Mouse (Mus musculus) erythroid progenitor cell, adult 5-6 weeks (primary cell): ENCODE measurements around the gene Dph5. TPM values are rescaled to one million over a fixed set of nuclear protein-coding genes. Genes with fewer than 3 reads are reported as not detected.
A peak's percentile ranks its signal among the peaks of the same experiment; 100 is the strongest.
"Not testable (repeated sequence)": the region's sequence is repeated elsewhere in the genome, so short reads cannot be mapped to it uniquely, and the experiment has no call there.

Experiments used
- ATAC-seq: replicated peaks from 2 replicates; pipeline ENCODE4 v1.8.0; 2016; ENCODE audit warnings: moderate number of reproducible peaks, mild to moderate bottlenecking, moderate TSS enrichment, inconsistent platforms; ENCODE audit not compliant: poor library complexity, low FRiP score, severe bottlenecking
- total RNA-seq, 2 experiments: library from RNA; stranded (forward) in 1 of 2; stranded (reverse) in 1 of 2; fragments of 150-400 nt in 1 of 2; fragments of 186-747, 209-891 nt in 1 of 2; gene quantifications; 2 replicates each; pipeline versions ENCODE4 v1.2.3 to v1.2.4; 2015 to 2017; ENCODE audit warnings: low replicate concordance in 2 of 2

Gene Dph5
- 1.3 and 7.9 TPM in 2 replicates for total RNA-seq (2015; ENCODE audit: low replicate concordance)
- 5.3 and 18.0 TPM in 2 replicates for total RNA-seq (2017; ENCODE audit: low replicate concordance)

- peak; percentile 93 for ATAC-seq
Measured at GRCm38 (mm10) chr3:115887427-115888309, at the start of gene Dph5. Dph5 (plus strand) TSS chr3:115887837.

- no peak for ATAC-seq
Measured at GRCm38 (mm10) chr3:115844566-115844965, 43.1 kb upstream of the Dph5 start.

GRCm38 (mm10) chr3:115845032-115845618 lies 42.5 kb upstream of the Dph5 start:
- ATAC-seq, result no peak

DNA sequence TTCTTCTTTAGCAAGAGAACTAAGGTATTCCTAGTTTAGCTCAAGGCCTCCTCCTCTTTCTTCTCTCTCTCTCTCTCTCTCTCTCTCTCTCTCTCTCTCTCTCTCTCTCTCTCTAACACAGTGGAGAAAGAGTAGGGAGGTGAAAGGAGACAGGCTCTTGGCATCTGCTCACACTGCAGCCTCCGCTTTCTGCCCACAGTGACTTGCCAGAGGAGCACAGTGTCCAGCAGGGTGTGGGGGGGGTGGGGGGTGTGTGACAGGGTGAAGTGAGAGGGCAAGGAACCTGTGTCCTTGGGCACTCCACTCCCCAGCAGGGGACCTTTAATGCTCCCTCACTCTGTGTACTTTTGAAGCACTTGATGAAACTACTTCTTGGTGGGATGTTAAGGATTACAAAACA lies 41.9 kb upstream of the Dph5 start:
- no peak for ATAC-seq

GRCm38 (mm10) chr3:115846153-115846552 lies 41.5 kb upstream of the Dph5 start:
- ATAC-seq, result no peak

DNA sequence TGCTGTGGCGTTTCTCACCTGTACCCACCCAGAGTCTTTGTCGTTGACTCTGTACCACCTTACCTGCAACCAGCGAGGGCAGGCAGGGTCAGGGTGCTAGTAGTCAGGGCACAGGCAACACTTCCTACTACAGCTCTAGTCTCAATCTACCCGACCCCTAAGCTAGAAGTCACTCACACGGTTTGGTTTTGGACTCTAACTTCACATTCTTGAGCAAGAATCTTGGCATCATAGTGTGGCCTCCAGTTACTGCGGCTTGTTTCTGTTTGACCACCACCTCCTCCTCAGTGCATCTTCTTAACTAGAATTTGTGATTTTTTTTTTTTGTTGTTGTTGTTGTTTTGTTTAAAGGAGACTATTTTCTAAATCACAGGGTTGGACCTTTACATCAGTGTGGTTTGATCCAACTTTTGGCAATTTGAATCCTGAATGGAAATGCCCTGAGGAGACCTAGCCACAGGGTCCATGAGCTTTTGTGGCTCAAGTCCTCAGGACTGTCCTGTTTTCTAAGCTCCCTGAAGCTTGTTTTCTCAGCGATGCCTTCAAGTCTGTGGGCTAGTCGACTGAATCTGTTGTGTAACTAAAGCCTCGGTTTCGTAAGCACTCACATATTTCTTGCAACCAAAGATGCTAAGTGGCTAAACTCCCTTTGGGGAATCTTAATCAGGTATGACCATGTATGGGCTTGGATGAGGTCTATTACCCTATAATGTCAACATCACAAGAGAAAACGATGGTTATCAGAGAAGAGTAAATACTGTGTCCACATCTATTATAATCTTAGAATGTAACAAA lies 38.8 kb upstream of the Dph5 start:
- ATAC-seq, result no peak

DNA sequence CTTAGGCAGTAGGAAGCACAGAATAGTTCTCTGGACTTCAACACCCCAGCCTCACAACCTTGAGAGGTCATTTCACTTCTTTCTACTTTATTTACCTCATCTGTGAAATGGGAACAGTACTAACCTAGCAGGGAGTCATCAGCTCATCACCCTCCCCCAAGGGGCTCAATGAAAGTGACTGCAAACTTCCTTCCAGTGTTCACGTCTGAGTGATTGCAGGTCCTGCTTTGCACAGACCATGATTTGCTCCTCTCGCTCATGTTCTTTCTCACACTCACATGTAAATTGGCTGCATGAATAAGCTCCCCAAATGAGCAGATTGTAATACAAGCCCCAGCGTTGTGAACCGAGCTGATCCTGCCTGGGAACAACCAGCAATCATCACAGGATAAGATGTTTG lies 36.7 kb upstream of the Dph5 start:
- ATAC-seq, result no peak

DNA sequence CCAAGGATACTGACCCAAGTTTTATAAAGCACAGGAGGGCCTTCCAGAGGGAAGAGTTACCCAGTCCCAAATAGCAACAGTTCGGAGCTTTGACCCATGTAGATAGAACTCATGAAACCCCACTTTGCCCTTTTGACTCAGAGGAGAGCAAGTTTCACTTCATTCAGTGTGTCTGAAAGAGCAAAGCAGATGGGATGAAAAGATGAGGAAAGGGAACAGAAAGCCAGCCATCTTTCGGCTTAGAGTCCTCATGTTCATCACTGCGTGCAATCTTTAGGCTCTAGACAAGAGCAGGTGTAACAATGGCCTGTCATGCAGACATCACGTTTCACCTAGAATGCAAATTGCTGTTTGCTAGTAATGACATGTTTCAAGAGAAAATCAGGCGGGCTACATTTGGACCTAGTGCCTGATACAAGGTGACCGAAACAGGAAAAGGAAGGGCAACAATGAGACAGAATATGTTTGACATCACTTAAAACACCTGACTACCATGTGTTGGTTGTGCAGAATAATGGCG lies 32.9 kb upstream of the Dph5 start:
- no peak for ATAC-seq

GRCm38 (mm10) chr3:115855576-115855975 lies 32.1 kb upstream of the Dph5 start:
- no peak for ATAC-seq

DNA sequence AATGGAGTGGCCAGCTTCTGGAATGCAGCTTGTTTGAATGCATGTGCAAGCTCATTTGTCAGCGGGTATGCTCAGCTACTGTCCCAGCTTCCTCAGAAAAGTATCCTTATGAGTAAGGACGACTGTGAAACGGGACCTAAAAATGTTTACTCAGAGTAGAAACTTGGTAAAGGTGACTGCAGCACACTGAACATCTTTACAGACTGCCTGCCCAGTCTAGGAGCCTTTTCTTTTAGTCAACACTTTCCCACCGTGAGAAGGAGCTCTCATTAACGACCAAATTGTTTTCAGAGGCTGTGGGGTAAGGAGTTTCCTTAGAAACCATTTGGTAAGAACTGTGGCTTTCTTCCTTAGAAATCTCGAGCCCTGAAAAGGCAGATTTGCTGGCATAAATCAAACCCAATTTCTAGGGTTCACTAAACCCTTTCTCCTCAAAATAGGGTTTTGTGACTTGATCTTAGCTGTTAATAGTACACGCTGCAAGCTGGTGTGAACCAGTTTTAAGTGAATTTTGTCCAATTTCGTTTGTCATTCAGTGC lies 31.1 kb upstream of the Dph5 start:
- ATAC-seq, result no peak

- no peak for ATAC-seq
Measured at GRCm38 (mm10) chr3:115857436-115857835, 30.2 kb upstream of the Dph5 start.

GRCm38 (mm10) chr3:115858822-115859221 lies 28.8 kb upstream of the Dph5 start:
- ATAC-seq, result no peak

DNA sequence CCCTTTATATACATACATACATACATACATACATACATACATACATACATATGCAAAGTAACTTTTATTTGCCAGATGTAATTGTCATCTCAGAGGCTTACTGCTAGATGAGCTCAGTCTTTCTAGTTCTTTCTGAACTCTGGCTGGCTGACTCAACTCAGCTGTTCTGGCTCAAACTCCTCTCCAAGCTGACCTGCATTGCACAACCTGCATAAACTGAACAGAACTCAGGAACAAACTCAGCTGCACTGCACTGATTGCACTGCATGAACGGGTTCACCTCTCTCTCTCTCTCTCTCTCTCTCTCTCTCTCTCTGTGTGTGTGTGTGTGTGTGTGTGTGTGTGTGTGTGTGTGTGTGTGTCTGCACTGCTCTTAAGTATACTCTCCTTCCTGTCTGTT lies 26.9 kb upstream of the Dph5 start:
- ATAC-seq, result not testable (repeated sequence)

DNA sequence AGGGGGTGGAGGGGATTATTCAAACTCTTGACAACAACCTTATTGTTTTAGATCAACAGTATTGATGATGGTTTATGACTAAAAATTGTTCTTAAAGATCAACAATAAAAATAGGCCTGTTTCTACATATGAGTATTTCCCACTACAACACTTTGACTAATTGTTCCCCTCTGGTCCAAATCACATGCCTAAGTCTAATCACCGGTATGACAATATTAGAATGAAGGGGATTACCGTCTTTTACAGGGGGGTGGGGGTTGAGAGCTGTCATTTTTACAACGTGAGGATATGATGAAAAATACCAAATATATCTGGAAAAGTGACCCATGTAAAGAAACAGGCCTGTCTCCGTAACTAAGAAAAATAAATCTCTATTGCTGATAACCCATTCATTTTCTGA lies 24.1 kb upstream of the Dph5 start:
- ATAC-seq, result no peak

- ATAC-seq, result no peak
Measured at GRCm38 (mm10) chr3:115867150-115867549, 20.5 kb upstream of the Dph5 start.

GRCm38 (mm10) chr3:115867901-115868300 lies 19.7 kb upstream of the Dph5 start:
- no peak for ATAC-seq

- ATAC-seq, result 0 out of 2 replicates have a peak, but pooled peaks have one; percentile 54
Measured at GRCm38 (mm10) chr3:115869360-115869759, 18.3 kb upstream of the Dph5 start.

DNA sequence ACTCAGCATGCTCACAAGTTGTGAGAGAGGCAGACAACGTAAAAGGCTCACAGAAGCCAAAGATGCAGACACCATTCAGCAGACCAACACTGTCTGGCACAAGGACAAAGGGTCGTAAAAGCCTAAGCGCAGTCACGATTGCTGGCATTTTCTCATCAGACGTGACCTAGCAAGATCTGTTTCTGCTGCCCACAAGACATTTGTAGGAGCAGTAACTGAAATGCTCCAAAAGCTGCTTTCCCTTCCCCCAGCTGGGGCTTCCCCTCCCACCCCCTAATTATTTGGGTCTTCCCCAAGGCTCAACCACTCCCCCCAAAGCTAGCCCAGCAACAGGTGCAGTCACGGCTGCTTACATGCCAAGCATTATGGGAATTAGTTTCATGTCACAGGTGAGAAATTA lies 12.1 kb upstream of the Dph5 start:
- ATAC-seq, result no peak

- ATAC-seq, result no peak
Measured at GRCm38 (mm10) chr3:115877133-115877532, 10.5 kb upstream of the Dph5 start.

GRCm38 (mm10) chr3:115884086-115884485 lies 3.6 kb upstream of the Dph5 start:
- ATAC-seq, result no peak
